Mouse (Mus musculus) neutrophil, adult 5-6 weeks (primary cell): ENCODE measurements around the gene Mrpl28. TPM values are rescaled to one million over a fixed set of nuclear protein-coding genes. Genes with fewer than 3 reads are reported as not detected.
"Not testable (repeated sequence)": the region's sequence is repeated elsewhere in the genome, so short reads cannot be mapped to it uniquely, and the experiment has no call there.

Experiments
- ATAC-seq: fragments of 151-379, 151-347 bp; 2 replicates; pipeline ENCODE4 v1.8.0; 2017; ENCODE audit warnings: mild to moderate bottlenecking, moderate TSS enrichment; ENCODE audit not compliant: insufficient number of reproducible peaks, poor library complexity, low FRiP score, severe bottlenecking; ENCODE audit errors: extremely low read depth
- total RNA-seq: library from RNA; stranded (forward); fragments of 200-1000 nt; gene quantifications from 2 replicates; pipeline ENCODE4 v1.2.3, GENCODE M21; 2017

Gene Mrpl28
- 10.7 and 19.7 TPM in 2 replicates for total RNA-seq

DNA sequence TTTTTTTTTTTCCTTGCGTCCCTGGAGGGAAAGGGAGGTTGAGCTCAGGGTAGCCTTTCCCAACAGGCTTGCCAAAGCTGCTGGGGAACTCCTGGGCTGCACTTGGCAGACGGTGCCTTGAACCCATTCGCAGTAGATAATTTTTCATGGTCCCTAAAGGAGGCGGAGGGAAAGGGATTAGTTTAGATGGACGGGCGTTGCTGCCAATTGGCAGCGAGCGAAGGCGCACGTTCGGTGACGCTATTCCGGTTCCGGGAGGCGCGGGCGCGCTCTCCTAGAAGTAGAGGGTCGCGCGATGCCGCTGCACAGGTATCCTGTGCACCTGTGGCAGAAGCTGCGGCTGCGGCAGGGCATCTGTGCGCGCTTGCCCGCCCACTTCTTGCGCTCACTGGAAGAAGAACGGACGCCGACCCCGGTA is at the start of gene Mrpl28:
TSS of gene Mrpl28 (plus strand) at position 234 of the 418 bp plus-strand sequence.
- ATAC-seq, result peak; percentile 79

DNA sequence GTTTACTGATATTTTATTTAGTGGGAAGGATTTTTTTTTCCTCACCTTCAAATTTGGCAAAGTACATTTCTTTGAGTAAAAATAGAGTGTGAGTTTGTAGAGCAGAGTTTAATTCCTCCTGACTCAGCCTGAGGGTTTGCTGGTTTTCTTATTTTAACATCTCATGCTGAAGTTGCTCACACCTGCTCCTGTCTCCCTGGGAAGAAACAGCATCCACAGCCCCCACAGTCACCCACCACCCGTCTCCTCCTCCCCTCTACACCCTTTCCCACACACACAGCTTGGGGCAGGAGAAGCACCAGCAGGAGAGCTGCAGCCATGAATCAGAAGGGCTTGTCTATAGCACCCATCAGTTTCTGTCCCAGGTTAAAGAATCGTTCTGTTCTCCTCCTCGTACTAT is 48.1 kb upstream of the Mrpl28 start:
- no peak for ATAC-seq

DNA sequence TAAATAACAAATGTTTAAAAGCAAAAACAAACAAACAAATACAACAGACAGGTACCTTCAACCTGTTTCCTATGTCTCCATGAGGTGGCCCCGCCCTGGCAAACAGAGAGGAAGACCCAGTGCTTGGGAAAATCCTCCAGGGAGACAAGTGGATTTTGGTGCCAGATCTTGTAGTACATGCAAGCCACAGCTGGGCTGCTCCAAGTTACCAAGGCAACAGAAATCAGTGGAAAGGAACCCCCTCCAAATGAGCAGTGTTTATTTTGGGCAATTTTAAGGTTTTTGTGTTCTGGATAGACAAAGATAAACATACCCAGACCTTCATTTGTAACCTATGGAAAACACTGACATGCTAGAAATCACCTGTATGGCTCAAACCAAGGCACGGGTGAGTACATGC is 44.4 kb upstream of the Mrpl28 start:
- ATAC-seq, result no peak

DNA sequence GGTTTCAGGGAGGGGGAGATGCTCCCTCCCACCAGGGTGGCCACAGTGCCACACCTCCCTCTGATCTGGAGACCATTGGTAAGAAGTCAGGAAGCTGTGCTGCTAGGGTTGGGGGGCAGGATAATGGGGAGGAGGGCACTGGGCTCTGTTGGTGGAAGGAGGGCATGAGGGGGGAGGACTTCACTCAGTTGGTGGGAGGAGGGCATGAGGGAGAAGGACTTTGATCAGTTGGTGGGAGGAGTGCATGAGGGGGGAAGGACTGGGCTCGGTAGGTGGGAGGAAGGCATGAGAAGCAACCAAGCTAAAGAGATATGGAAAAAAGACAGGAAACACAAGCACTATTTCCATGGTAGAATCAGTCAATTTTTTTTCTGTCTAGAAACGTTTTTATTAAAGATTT is 42.4 kb upstream of the Mrpl28 start:
- no peak for ATAC-seq

DNA sequence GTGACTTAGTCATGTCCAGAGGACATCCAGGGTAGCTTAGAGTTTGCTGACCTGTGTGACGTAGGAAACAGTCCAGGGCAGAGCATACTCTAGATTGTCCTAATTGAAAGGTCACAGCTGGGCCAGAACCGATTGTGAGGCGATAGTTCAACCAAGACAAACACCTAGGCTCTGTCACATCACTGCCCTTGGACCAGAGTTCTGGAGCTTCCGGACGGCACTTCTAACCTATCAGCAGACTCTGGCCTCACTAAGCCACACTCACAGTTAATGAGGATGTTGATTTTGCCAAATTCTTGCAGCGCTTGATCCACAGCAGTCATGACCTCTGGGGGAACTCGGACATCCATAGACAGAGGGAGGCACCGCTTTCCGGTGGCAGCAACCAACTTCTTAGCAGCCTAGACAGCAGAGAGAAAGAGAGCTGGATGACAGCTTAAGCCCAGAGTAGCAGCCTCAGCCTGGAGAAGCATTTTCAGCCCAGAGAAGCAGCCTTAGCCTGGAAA is 36.2 kb upstream of the Mrpl28 start:
- ATAC-seq, result no peak

DNA sequence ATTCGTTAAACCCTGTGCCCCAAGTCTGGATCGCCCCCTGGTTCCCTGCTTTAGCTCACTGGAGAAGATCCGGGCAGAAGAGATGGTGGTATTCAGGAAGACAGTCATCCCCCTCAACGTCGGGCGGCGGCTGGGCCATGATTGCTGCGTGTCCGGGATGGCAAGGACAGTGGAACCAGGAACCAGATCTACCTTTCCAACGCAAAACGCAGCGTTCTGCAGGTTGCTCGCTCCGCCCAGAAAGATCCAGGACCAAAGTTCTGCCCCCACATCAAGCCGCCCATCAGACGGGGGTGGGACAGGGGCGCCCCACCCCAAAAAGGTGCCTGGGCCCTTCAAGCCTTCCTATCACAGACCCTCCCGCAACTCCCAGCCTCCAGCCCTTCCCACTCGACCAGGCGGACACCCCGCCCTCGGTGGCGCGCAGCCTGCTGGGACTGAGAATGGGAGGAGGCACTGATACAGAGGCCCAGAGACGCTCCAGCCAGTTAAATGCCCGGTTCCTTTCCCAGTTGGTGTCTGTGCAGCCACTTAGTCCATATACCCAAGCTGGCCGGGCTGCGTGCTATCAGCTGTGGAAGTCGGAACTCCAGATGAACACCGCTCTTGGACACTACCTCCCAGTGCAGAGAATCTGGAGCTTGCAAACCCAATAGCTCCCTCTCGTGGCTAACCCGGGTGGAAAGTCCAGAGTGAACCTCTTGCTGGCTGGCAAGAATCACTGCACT is 33.2 kb upstream of the Mrpl28 start, which contains the start of gene Decr2:
TSS of gene Decr2 (minus strand) at position 433 of the 728 bp plus-strand sequence.
- ATAC-seq, result peak; percentile 76

DNA sequence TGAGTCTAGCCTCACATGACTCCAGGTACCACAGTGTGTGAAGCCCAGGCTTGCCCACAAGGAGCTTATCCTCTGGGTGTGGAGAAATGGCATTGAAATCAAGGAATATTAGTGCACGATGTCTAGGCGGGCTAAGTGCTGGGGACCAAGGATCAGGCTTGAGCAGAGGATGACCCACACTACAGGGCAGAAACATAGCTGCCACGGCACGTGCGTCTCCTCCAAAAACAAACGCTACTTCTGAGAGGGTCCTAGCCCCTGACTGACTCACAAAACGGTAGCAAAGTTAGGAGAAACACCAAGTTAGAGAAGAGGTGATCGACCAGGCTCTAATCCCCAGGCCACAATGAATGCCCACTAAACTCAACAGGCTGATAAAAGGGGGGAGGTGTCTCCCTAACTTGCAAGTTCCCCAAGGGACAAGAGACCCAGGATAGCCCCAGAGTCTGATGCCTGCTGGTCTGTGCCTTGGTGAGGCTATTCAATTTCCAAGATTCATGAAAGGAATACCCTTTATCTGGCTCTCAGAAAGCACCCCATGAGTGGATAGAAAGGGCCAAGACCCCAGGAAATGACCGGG is 28.7 kb upstream of the Mrpl28 start:
- ATAC-seq, result no peak

DNA sequence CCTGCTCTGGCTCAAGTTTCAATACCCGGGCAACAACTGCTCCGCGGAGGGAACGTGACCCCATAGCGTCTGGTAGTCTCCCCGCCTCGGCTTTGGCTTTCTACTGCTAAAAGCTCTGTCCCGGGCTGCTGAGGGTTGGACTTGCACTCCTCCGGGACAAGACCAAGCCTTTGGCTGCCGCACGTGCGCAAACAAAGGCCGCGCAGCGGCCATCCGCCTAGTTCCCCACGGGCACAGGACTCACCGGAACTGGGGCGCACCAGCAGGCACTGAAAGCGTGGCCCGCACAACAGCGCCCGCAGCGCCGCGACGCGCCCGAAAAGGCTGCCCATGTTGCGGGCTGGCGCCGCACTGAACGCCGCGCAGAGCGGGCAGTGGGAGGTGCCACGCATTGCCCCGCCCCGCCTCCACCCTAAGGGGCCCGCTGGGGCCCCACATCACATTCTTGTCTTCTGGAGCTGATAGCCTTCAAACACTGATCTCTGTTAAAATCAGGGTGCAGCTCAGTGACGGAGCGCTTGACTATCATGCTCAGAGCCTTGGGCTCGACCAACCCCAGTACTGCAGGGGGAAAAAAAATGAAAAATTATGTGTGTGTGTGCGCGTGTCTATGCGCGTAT is 28.1 kb upstream of the Mrpl28 start, which contains the start of gene Nme4:
TSS of gene Nme4 (minus strand) at position 482 of the 620 bp plus-strand sequence.
- ATAC-seq, result no peak

DNA sequence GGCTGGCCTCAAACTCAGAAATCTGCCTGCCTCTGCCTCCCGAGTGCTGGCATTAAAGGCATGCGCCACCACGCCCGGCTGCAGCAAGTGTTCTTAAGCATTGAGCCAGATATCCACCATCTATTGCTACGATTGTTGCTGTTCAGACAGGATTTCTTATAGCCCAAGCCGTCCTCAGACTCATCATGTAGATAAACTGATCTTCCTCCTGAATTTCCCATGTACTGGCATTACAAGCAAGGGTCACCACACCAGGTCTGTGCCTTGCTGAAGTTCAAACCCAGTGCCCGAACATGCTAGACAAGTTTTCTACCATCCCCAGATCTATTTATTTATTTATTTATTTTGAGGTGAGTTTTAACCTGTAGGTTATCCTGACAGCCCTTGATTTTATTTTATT is 24.8 kb upstream of the Mrpl28 start:
- ATAC-seq, result no peak

DNA sequence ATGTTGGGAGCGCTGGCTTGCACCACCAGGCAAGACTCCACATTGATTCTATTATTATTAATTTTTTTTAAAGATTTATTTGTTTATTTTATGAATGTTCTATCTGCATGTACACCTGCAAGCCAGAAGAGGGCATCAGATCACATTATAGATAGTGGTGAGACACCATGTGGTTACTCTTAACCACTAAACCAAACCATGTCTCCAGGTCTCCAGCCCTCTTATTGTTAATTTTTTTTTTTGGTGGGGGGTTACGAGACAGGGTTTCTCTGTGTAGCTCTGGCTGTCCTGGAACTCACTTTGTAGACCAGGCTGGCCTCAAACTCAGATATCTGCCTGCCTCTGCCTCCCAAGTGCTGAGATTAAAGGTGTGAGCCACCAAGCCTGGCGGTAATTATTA is 24.0 kb upstream of the Mrpl28 start:
- not testable (repeated sequence) for ATAC-seq

DNA sequence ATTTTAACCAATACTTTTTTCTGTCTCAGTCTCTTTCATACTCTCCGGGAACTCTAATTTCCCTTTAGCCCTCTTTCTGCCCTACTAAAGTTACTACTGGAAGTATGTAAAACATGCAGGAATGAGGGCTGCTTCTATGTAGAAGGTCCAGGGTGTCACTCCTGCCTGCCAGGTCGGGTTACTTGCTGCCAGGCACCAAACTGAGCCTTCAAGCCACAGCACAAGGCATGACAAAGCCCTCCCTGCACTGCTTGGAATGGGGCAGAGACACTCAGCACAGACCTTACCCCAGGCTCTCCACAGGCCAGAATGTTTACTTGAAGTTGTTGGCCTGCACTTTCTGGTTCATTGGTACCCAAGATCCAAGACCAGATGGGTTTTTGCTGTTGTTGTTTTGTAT is 23.1 kb upstream of the Mrpl28 start:
- ATAC-seq, result no peak

DNA sequence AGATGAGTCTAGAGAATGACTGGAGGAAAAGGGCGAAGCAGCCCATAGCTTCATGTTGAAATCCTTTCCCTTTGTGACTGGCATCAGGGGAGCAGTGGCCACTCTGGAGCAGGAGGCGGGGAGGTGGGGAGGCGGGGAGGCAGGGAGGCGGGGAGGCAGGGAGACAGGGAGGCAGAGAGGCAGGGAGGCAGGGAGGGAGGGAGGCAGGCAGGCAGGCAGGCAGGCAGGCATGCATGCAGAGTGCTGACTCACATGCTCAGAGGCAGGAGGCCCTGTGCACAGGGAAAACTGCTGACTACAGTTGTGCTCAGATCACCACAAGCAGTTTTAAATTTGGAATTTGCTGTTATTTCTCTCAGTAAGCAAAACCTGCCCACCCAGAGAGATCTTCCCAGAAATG is 21.8 kb upstream of the Mrpl28 start:
- ATAC-seq, result no peak

DNA sequence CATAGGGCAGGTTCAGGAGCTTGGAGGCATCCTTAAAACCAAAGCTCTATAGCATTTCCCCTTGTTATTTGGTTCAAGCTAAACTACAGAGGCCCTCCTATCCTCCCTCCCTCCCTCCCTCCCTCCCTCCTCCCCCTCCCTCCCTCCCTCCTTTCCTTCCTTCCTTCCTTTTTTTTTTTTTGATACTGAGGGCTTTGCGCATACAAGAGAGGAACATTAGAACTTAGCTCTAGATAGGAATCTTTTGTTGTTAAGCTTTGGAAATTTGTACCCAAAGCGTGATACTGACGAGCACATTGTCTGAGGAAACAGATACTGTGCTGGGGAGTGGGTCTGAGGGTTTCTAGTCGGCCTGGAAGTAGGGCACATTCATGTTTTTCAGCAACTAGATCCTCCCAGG is 17.7 kb upstream of the Mrpl28 start:
- ATAC-seq, result no peak

DNA sequence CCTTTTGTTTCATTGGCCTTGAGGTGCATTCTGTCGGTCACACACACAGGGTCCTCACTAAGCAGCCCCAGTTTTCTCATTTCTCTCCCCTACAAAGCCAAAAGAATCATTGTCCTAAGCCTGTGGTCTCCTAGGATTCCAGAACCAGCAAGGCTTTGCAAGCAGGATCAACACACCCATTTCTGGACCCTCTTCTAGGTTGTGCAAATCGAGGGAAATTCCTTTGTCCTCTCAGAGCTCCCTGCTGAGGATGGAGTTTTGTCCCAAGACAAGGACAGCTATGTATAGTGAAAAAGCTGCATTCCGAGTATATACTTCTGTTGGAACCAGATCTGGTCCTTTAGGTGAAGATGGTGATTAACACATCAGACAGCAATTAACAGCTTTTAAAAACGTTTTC is 13.1 kb upstream of the Mrpl28 start:
- ATAC-seq, result no peak

DNA sequence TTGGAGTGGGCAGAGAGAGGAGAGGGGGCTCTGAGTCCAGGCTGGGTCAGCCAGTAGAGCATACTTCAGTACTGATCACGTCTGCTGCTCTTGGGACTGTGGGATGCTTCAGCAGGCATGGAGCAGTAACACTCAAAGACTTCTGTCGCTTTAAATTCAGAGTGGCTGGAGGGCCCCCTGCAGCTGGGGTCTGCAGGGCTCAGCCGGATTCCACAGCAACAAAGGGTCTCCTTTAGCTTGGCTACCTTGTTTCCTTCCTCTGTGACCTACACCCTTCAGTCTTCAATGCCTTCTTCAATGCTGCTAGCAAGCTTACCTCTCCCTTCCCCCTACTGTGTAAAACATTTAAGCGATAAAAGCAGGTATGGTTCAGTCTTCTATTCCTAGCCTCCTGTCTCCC is 12.3 kb upstream of the Mrpl28 start:
- no peak for ATAC-seq

DNA sequence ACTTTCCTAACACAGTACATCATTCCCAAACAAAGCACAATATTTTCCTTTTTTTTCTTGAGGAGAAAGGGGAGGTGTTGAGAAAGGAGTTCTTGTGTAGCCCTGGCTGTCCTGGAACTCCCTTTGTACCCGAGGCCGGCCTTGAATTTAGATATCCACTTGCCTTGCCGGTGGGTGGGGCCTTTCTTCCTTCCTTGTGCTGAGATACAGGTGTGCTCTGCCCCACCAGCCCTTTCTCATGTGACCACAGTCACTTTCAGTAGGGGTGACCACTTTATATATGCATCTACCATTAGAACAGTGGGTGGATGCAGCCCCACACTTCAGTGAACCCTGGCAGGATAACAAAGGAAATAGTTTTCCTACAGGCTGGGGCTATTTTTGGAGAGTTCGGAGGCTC is 11.6 kb upstream of the Mrpl28 start:
- ATAC-seq, result no peak

DNA sequence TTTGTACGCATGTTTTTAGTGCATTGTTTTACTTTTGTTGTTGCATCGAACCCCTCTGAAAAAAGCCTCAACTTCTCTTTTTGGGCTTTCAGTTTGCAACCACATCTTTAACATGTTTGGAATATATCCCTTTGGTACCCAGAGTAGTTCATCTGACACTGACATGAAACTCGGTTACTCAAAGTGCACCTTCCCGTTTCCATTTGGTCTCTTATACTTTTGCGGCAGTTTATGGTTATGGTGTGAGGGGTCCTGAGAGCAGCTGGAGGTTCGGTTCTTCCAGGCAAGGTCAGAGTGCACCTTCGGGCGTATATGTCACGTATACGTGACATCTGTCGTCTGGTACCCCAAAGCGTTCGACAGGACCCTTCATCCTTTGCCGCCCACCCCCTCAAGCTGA is 10.5 kb upstream of the Mrpl28 start:
- no peak for ATAC-seq

DNA sequence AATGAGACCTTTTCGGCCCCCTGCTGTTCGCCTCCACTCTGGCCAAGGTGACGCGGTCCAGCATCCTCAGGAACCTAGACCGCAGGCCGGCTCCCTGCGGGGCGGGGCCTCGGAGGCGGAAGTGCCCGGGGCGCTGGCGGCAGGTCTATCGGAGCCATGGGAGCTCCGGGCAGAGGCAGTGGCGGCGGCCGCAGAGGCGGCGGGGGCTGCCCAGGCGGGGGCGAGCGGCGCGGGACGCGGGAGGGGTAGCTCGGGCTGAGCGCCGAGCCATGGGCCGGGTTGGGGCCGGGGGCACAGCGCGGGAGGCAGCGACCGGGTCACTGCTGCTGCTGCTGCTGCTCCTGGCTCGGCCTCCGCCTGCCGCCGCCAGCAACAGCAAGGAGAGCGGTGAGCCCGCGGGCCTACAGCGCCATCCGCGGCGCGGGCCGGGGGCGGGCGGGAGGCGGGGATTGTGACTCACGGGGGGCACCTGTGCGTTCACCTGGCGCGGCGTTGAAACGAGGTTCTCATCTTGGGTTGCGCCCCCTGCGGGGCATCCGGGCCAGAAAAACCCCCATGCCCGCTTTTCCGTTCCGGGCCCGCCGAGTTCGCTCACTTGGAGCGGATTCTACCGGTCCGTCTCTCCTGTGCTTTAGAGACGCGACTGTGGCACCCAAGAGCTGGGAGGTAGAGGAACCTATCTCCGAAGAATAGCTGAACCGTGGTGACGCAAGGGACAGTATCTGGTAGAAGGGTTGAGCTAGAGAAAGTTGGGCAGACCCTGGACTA is 9.9 kb upstream of the Mrpl28 start, which contains the start of gene Tmem8:
TSS of gene Tmem8 (plus strand) at position 119 of the 768 bp plus-strand sequence.
- ATAC-seq, result peak; percentile 77

DNA sequence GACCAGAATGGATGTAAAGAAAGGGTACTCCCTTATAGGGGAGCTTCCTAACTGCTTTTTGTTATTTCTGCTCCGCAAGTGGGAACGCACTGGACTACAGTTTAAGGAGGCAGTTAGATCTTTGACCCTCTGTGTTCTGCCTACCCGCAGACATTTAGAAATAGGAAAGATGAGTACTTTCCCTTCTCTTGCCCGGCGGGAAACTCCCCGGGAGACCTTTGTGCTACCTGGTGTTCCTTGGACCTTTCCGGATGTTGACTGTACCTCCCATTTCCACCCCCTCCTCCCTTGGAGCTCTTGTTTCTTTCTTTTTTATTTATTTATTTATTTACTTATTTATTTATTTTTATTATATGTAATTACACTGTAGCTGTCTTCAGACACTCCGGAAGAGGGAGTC is 9.2 kb upstream of the Mrpl28 start:
- ATAC-seq, result no peak
